Mouse (Mus musculus) liver, embryonic 14.5 days (tissue): Measurements from ENCODE around the gene 5730596B20Rik.

Experiments used
- CTCF ChIP-seq: IDR thresholded peaks from 2 replicates; pipeline ENCODE4 v1.5.1; 2016; ENCODE audit warnings: antibody characterized with exemption, low read depth, control low read depth
- EP300 ChIP-seq: IDR thresholded peaks from 2 replicates; pipeline ENCODE4 v1.6.1; 2016; ENCODE audit warnings: antibody characterized with exemption, low read depth

DNA sequence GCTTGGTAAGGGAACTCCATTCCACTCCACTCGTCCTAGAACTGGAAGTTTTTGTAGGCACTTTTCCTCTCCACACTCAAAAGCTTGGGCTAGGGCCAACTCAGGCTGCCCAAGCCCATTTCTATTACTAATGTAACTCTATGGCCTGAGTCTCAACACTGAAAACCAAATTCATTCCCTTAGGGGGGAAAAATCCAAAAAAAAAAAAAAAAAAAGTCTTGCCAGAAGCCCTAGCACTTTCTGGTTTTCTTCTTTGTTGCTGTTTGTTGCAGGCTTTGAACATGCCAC is 15.3 kb upstream of the 5730596B20Rik start:
- TF ChIP-seq CTCF (no peak), EP300 (no peak)
